Mouse (Mus musculus) bone marrow, adult 2 months (tissue): ENCODE data around the gene Nmt1.

Source experiments
- CTCF ChIP-seq: fragments of 200-500 bp; IDR thresholded peaks from 2 replicates; pipeline ENCODE4 v1.5.1; 2011; ENCODE audit warnings: low read length, control low read depth; ENCODE audit not compliant: control insufficient read depth, insufficient read depth
- POLR2A ChIP-seq: fragments of 200-500 bp; IDR thresholded peaks from 2 replicates; pipeline ENCODE4 v1.6.1; 2011; ENCODE audit warnings: low read depth, mild to moderate bottlenecking, control low read depth, low read length, borderline replicate concordance; ENCODE audit not compliant: control insufficient read depth

DNA sequence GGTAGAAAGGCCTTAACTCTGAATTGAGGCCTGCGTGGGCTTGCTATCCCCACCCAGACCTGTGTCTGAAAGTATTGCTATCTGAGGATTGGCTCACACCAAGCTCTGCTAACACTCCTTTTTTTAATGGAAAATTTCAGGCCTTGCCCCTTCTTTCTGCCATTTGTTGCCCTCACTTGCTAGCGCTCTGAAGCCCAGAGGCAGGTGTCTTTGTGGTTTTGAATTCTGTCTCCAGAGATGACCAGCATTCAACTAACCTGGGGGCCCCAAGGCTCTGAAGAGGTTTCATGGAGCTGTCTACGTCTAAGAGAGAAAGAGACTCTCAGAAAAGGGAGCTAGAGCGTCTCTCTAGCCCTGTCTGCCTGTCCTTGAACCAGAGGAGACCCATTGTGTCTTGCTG is 40.3 kb downstream of the Nmt1 start:
- TF ChIP-seq CTCF (no peak), POLR2A (no peak)
